10 mouse cellular contexts compared by ENCODE assay signal in the genomic region with DNA sequence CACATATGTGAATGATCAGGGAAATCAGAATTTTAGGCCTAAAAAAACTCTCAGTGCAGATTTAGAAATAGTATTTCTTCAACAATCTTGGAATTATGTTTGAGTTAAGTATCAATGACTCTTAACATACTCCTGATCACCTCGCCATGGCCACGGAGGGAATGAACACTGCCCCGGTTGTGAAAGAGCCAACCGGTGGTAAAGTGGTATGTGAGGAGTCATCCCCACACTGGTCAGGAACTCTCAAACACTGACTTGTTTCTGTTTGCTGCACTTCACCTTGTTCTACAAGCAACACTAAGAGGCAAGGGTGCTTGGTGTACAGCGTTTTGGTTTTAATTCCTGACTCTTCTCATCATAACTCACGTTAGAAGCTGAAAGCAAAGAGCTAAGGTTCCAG.
"Had no signal": no experiment of that assay in that cellular context is flagged by ENCODE, and none has a peak within 500 bp of the region (broad histone marks: within the 10 kb centered on the region; RNA-seq: fewer than 3 reads in every experiment).

No protein-coding gene starts in this region.

- DNase-seq: gastrocnemius, postnatal 14 days; heart, postnatal 10 days; heart, postnatal 4 days; kidney, adult 18-20 months; kidney, adult 8-10 months; kidney, postnatal 10 days; kidney, postnatal 25 days; kidney, postnatal 4 days; liver; liver, embryonic 13.5 days had no signal
